Mouse (Mus musculus) small intestine, adult 2 months (tissue): ENCODE data around the gene Zfp141.

Experiments
- CTCF ChIP-seq: fragments of 200-500 bp; IDR thresholded peaks from 2 replicates; pipeline ENCODE4 v1.5.1; 2012; ENCODE audit warnings: low read depth, mild to moderate bottlenecking, control low read depth, inconsistent platforms, low read length, moderate library complexity, mixed read lengths; ENCODE audit not compliant: insufficient replicate concordance, insufficient read length; ENCODE audit errors: extremely low read depth
- POLR2A ChIP-seq: fragments of 200-500 bp; IDR thresholded peaks from 2 replicates; pipeline ENCODE4 v1.6.1; 2012; ENCODE audit warnings: low read depth, mild to moderate bottlenecking, control low read depth, inconsistent platforms, low read length, moderate library complexity

DNA sequence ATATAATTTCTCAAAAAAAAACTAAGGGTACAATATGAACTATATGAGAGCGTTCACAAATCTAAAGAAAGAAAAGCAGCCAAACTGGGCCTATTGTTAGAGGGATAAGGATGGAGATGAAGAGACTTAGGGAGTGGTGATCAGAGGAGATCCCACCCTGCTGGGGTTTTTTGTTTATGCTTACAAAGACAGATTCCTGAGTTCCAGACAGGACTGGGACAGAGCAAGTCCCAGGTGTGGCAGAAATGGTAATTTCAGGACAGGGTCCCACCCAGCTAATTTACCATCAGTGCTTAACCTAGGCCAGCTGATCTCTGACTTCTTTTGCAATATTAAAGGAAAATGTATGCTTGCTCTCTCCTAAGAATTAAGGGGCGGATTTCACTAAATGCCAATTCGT is 46.2 kb upstream of the Zfp141 start:
- TF ChIP-seq CTCF (no peak), POLR2A (no peak)
